Mouse (Mus musculus): ENCODE measurements around the gene Gcn1l1. TPM values are rescaled to one million over a fixed set of nuclear protein-coding genes. Genes with fewer than 3 reads are reported as not detected.

Gcn1l1 gene
- total and polyA plus RNA-seq, 2 experiments from 2014 or later: 22.4 to 74.4 TPM

DNA sequence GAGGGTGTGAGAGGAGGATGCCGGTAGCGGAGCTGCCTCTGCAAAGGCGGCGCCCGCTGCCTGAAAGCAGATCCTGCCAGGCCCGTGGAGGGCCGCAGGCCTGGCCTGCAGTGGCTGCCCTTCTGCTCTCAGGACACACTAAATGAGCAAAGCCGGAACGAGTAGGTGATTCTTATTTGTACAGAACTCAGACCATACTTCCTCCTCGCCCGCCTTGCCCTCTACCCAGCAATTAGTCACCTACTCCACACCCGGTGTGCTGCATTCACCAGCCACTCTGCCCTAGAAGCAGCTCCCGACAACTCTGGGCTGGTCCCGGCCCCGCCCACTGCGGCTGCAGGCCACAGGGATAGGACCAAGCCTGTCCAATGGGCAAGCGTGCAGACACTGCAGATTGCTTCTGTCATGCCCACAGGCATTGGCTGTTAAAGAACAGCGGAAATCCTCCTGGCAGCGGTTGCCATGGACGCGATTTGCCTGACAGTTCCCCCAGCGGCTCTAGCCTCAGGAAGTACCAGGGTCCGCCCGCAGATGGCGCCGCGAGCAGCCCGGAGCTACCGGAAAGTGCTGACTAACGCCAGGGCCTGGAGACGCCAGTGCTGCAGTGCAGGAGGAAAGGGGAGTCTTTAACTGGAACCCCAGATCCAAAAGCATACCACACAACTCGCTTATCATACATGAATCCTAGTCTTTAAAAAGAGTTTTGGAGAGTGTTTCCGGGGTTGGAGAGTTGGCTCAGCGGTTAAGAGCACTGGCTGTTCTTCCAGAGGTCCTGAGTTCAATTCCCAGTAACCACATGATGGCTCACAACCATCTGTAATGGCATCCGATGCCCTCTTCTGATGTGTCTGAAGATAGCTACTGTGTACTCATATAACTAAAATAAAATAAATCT lies 87.9 kb downstream of the Gcn1l1 start:
- 5% methylated on average over 35 of the region's 35 CpGs for WGBS
- DNase-seq (peak; percentile 99), ATAC-seq (peak; percentile 99)
- Histone ChIP-seq H3K27ac (ENCODE audit: low read depth, low read length) (peak overlapping the region; percentile 77), H3K36me3 (ENCODE audit: insufficient read depth) (peaks cover 39% of the 10 kb centered on the region), H3K9ac (peak overlapping the region; percentile 49), H3K4me1 (ENCODE audit: insufficient read depth) (0 out of 2 replicates have a peak, but pooled peaks cover 7% of the 10 kb centered on the region), H3K4me3 (ENCODE audit: low read depth, low read length) (peak overlapping the region; percentile 35), H3K4me2 (ENCODE audit: low read depth) (peak overlapping the region; percentile 65), H3K27me3 (ENCODE audit: insufficient read depth, low read length) (no peaks in the 10 kb centered on the region), H3K9me3 (ENCODE audit: low read length) (no peaks in the 10 kb centered on the region)
- peak; percentile 97 for TF ChIP-seq CTCF (IDR thresholded peaks at IDR 0.05; ENCODE audit: low read depth)

- 90% methylated on average over 12 of the region's 12 CpGs for WGBS
- Histone ChIP-seq H3K4me2 (ENCODE audit: low read depth) (no peak overlapping the region), H3K4me3 (ENCODE audit: low read depth, low read length) (no peak overlapping the region), H3K4me1 (ENCODE audit: insufficient read depth) (0 out of 2 replicates have a peak, but pooled peaks cover 7% of the 10 kb centered on the region), H3K27me3 (ENCODE audit: insufficient read depth, low read length) (no peaks in the 10 kb centered on the region), H3K9me3 (ENCODE audit: low read length) (no peaks in the 10 kb centered on the region), H3K9ac (no peak overlapping the region), H3K27ac (ENCODE audit: low read depth, low read length) (no peak overlapping the region), H3K36me3 (ENCODE audit: insufficient read depth) (peaks cover 37% of the 10 kb centered on the region)
- no peak for DNase-seq
- TF ChIP-seq CTCF (IDR thresholded peaks at IDR 0.05; ENCODE audit: low read depth): no peak
- ATAC-seq: no peak
Measured at GRCm38 (mm10) chr5:115653776-115654175, 88.7 kb downstream of the Gcn1l1 start.

DNA sequence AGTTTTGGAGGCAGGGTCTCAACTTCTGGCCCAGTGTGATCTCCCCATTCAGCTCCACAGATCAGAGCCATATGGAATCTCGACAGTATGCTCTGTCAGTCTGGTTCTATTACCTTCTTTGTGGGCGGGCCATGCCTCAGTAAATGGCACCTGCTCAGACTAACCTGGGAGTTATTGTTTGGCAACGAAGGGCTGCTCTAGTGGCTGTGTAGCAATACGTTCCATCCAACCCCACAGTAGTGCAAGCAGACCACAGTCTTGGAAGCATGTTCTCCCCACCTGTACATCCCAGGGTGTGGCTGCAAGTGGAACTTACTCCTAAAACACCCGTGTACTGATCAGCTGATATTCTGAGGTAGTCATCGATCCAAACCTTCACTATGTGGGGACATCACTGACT lies 91.6 kb downstream of the Gcn1l1 start:
- Histone ChIP-seq H3K27me3 (ENCODE audit: insufficient read depth, low read length) (no peaks in the 10 kb centered on the region), H3K9me3 (ENCODE audit: low read length) (no peaks in the 10 kb centered on the region), H3K9ac (no peak overlapping the region), H3K4me3 (ENCODE audit: low read depth, low read length) (no peak overlapping the region), H3K4me2 (ENCODE audit: low read depth) (no peak overlapping the region), H3K36me3 (ENCODE audit: insufficient read depth) (peaks cover 34% of the 10 kb centered on the region), H3K4me1 (ENCODE audit: insufficient read depth) (0 out of 2 replicates have a peak, but pooled peaks cover 7% of the 10 kb centered on the region), H3K27ac (ENCODE audit: low read depth, low read length) (no peak overlapping the region)
- 80% methylated on average over 6 of the region's 6 CpGs for WGBS
- TF ChIP-seq CTCF (IDR thresholded peaks at IDR 0.05; ENCODE audit: low read depth): no peak
- ATAC-seq (no peak), DNase-seq (no peak)

DNA sequence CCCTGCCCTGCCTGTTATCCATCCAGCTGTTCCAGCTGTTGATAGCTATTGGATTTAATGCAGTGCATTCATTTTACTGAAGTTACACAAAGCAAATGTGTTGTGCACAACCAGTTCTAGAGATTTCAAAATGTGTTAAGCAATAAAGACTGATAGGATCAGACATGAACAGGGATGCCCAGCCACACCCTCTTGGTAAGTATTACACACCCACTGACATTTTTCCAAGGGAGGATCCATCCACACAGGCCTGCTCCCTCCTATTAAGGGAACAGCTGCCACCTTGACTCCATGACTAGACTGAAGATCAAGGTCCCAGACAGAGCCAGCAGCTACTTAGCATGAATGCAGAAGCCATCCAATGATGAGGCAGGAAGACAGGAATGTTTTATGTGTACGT lies 92.2 kb downstream of the Gcn1l1 start:
- no peak overlapping the region for H3K9ac ChIP-seq
- ATAC-seq: no peak
- no peak overlapping the region for H3K27ac ChIP-seq (ENCODE audit: low read depth, low read length)
- no peak for TF ChIP-seq CTCF (IDR thresholded peaks at IDR 0.05; ENCODE audit: low read depth)
- H3K4me2 ChIP-seq (ENCODE audit: low read depth): no peak overlapping the region
- peaks cover 40% of the 10 kb centered on the region for H3K36me3 ChIP-seq (ENCODE audit: insufficient read depth)
- 0 out of 2 replicates have a peak, but pooled peaks cover 4% of the 10 kb centered on the region for H3K4me1 ChIP-seq (ENCODE audit: insufficient read depth)
- no peaks in the 10 kb centered on the region for H3K27me3 ChIP-seq (ENCODE audit: insufficient read depth, low read length)
- 86% methylated on average over 1 of the region's 1 CpGs for WGBS
- H3K4me3 ChIP-seq (ENCODE audit: low read depth, low read length): no peak overlapping the region
- no peaks in the 10 kb centered on the region for H3K9me3 ChIP-seq (ENCODE audit: low read length)
- DNase-seq: no peak

GRCm38 (mm10) chr5:115658352-115658751 lies 93.3 kb downstream of the Gcn1l1 start:
- Histone ChIP-seq H3K9me3 (ENCODE audit: low read length) (no peaks in the 10 kb centered on the region), H3K4me3 (ENCODE audit: low read depth, low read length) (no peak overlapping the region), H3K4me1 (ENCODE audit: insufficient read depth) (no peaks in the 10 kb centered on the region), H3K36me3 (ENCODE audit: insufficient read depth) (peaks cover 43% of the 10 kb centered on the region), H3K27ac (ENCODE audit: low read depth, low read length) (no peak overlapping the region), H3K27me3 (ENCODE audit: insufficient read depth, low read length) (no peaks in the 10 kb centered on the region), H3K4me2 (ENCODE audit: low read depth) (no peak overlapping the region), H3K9ac (no peak overlapping the region)
- DNase-seq: no peak
- TF ChIP-seq CTCF (IDR thresholded peaks at IDR 0.05; ENCODE audit: low read depth): no peak
- 85% methylated on average over 6 of the region's 6 CpGs for WGBS
- ATAC-seq: no peak

DNA sequence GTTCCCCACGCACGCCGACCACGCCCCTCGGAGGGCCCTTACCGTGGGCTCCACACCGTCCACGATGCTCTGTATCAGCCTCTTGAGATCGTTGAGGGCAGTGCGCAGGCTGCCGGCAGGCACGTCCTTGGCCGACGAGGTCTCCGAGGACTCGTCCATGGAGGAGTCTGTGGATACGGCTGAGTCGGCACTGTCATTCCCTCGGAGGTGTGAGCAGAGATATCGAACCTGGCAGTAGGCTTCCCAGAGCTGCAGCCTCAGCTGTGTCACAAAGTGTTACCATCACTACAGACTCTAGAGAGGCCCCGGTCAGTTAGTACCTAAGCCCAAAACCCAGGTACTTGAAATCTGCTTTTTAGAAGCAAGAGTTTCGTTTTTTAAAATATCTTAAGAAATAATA lies 97.6 kb downstream of the Gcn1l1 start:
- Histone ChIP-seq H3K4me2 (ENCODE audit: low read depth) (no peak overlapping the region), H3K4me3 (ENCODE audit: low read depth, low read length) (no peak overlapping the region), H3K27me3 (ENCODE audit: insufficient read depth, low read length) (no peaks in the 10 kb centered on the region), H3K27ac (ENCODE audit: low read depth, low read length) (no peak overlapping the region), H3K36me3 (ENCODE audit: insufficient read depth) (peaks cover 33% of the 10 kb centered on the region), H3K4me1 (ENCODE audit: insufficient read depth) (peaks cover 4% of the 10 kb centered on the region; the same call in 1 of the 2 replicates), H3K9me3 (ENCODE audit: low read length) (no peaks in the 10 kb centered on the region), H3K9ac (no peak overlapping the region)
- WGBS: 84% methylated on average over 22 of the region's 22 CpGs
- TF ChIP-seq CTCF (IDR thresholded peaks at IDR 0.05; ENCODE audit: low read depth): no peak
- no peak for ATAC-seq
- DNase-seq: no peak

GRCm38 (mm10) chr5:115666366-115667065 lies 101.5 kb downstream of the Gcn1l1 start:
- no peak overlapping the region for H3K27ac ChIP-seq (ENCODE audit: low read depth, low read length)
- peaks cover 4% of the 10 kb centered on the region; the same call in 1 of the 2 replicates for H3K4me1 ChIP-seq (ENCODE audit: insufficient read depth)
- H3K4me3 ChIP-seq (ENCODE audit: low read depth, low read length): no peak overlapping the region
- no peaks in the 10 kb centered on the region for H3K27me3 ChIP-seq (ENCODE audit: insufficient read depth, low read length)
- H3K4me2 ChIP-seq (ENCODE audit: low read depth): no peak overlapping the region
- TF ChIP-seq CTCF (IDR thresholded peaks at IDR 0.05; ENCODE audit: low read depth): no peak
- no peak overlapping the region for H3K9ac ChIP-seq
- no peaks in the 10 kb centered on the region for H3K9me3 ChIP-seq (ENCODE audit: low read length)
- ATAC-seq (no peak), DNase-seq (peak; percentile 20)
- H3K36me3 ChIP-seq (ENCODE audit: insufficient read depth): peaks cover 24% of the 10 kb centered on the region
- WGBS: 33% methylated on average over 8 of the region's 8 CpGs

All from forebrain, postnatal 0 days (tissue).